Mouse (Mus musculus): ENCODE results near the gene Zdhhc23. TPM values are rescaled to one million over a fixed set of nuclear protein-coding genes. Genes with fewer than 3 reads are reported as not detected.
A peak's percentile ranks its signal among the peaks of the same experiment; 100 is the strongest.

Zdhhc23 gene
- polyA plus RNA-seq, 1 experiment from 2014 or later: 2.0 TPM

DNA sequence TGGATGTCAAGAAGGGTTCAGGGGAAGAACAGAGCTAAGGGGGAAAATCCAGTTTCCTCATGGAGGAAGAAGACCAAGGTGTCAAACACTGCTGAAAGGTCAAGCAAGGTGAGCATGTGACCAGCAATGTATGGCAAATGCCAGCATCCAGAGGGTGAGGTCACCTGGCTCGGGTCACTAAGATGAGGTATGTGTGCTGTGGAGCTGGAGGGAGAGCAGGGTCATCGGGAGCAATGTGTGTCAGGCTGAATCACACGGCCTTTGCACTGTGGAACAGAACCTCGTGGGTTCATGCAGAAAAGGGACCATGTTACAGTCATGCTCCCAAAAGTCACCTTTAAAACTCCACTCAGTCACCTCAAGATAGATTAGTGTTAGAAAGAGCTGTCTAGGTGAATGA is 38.1 kb upstream of the Zdhhc23 start:
- Histone ChIP-seq H3K4me1 (replicated peaks; ENCODE audit: control insufficient read depth, insufficient read depth, low read length) (no peaks in the 10 kb centered on the region), H3K27ac (ENCODE audit: low read depth, low read length) (no peak overlapping the region), H3K9me3 (ENCODE audit: control insufficient read depth) (no peaks in the 10 kb centered on the region), H3K9ac (ENCODE audit: low read depth, low read length) (no peak overlapping the region), H3K27me3 (replicated peaks; ENCODE audit: control insufficient read depth, insufficient read depth, low read length) (no peaks in the 10 kb centered on the region), H3K4me3 (ENCODE audit: low read depth, low read length) (no peak overlapping the region), H3K36me3 (ENCODE audit: control insufficient read depth, insufficient read depth) (no peaks in the 10 kb centered on the region), H3K4me2 (replicated peaks; ENCODE audit: low read depth) (no peak overlapping the region)
- no peak for TF ChIP-seq CTCF (IDR thresholded peaks at IDR 0.05; ENCODE audit: low read depth)
- peak; percentile 63 for ATAC-seq
- WGBS: 74% methylated on average over 4 of the region's 4 CpGs

- H3K9me3 ChIP-seq (ENCODE audit: control insufficient read depth): no peaks in the 10 kb centered on the region
- H3K4me2 ChIP-seq (replicated peaks; ENCODE audit: low read depth): peak overlapping the region; percentile 59
- ATAC-seq: peak; percentile 82
- peak overlapping the region; percentile 39 for H3K4me3 ChIP-seq (ENCODE audit: low read depth, low read length)
- TF ChIP-seq CTCF (IDR thresholded peaks at IDR 0.05; ENCODE audit: low read depth): no peak
- WGBS: 11% methylated on average over 11 of the region's 11 CpGs
- 0 out of 2 replicates have a peak, but pooled peaks cover 4% of the 10 kb centered on the region for H3K36me3 ChIP-seq (ENCODE audit: control insufficient read depth, insufficient read depth)
- H3K9ac ChIP-seq (ENCODE audit: low read depth, low read length): peak overlapping the region; percentile 55
- H3K4me1 ChIP-seq (replicated peaks; ENCODE audit: control insufficient read depth, insufficient read depth, low read length): no peaks in the 10 kb centered on the region
- no peak overlapping the region for H3K27ac ChIP-seq (ENCODE audit: low read depth, low read length)
- H3K27me3 ChIP-seq (replicated peaks; ENCODE audit: control insufficient read depth, insufficient read depth, low read length): no peaks in the 10 kb centered on the region
These were observed 36.6 kb upstream of the Zdhhc23 start for GRCm38 (mm10) chr16:44016164-44016563.

DNA sequence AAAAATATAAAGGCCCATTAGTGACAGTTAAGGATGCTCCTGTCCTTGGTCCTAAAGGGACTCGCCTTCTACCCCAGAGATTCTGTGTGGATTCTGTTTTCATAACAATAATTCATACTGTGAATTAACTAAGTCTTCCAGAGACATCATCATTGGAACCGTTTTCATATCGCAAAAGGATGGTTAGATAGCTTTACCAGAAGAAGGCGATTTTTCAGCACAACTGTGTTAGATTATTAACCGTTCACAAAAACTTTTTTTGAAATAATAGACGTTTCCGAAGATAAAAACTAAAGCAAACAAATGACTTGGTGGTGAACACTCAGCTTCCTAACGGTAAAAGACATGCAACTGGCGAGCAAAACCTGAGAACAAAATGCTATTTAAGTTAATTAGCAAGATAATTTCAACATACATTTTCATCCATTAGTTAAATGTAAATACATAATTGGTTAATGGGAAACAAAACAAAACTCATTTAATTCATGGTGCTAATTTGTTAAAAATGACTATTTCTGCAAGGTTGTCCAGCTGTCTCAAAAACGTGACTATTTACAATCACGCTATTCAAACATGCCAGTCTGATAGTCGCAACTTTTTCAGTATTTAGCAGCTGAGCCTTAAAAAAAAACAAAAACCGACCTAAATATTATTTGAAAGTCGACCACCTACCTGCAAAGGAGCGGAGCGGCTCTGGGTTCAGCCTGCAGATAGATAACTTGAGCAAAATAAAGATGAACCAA is 36.0 kb upstream of the Zdhhc23 start:
- H3K4me3 ChIP-seq (ENCODE audit: low read depth, low read length): peak overlapping the region; percentile 39
- no peak for ATAC-seq
- no peaks in the 10 kb centered on the region for H3K9me3 ChIP-seq (ENCODE audit: control insufficient read depth)
- no peaks in the 10 kb centered on the region for H3K4me1 ChIP-seq (replicated peaks; ENCODE audit: control insufficient read depth, insufficient read depth, low read length)
- H3K27ac ChIP-seq (ENCODE audit: low read depth, low read length): no peak overlapping the region
- H3K4me2 ChIP-seq (replicated peaks; ENCODE audit: low read depth): peak overlapping the region; percentile 59
- 0 out of 2 replicates have a peak, but pooled peaks cover 4% of the 10 kb centered on the region for H3K36me3 ChIP-seq (ENCODE audit: control insufficient read depth, insufficient read depth)
- H3K27me3 ChIP-seq (replicated peaks; ENCODE audit: control insufficient read depth, insufficient read depth, low read length): no peaks in the 10 kb centered on the region
- no peak for TF ChIP-seq CTCF (IDR thresholded peaks at IDR 0.05; ENCODE audit: low read depth)
- WGBS: 39% methylated on average over 16 of the region's 16 CpGs
- peak overlapping the region; percentile 55 for H3K9ac ChIP-seq (ENCODE audit: low read depth, low read length)

DNA sequence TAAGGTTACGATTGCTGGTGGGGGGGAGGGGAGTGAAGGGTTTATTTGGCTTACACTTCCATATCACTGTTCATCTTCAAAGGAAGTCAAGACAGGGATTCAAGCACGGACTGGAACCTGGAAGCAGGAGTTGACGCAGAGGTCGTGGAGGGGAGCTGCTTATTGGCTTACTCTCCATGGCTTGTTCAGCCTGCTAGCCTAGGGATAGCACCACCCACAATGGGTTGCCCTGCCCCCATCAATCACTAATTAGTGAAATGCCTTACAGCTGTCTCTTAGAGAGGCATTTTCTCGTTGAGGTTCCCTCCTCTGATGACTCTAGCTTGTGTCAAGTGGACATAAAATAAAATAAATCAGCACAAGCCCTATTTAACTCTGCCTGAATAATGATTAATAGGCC is 31.4 kb upstream of the Zdhhc23 start:
- Histone ChIP-seq H3K27me3 (replicated peaks; ENCODE audit: control insufficient read depth, insufficient read depth, low read length) (no peaks in the 10 kb centered on the region), H3K4me3 (ENCODE audit: low read depth, low read length) (no peak overlapping the region), H3K27ac (ENCODE audit: low read depth, low read length) (no peak overlapping the region), H3K9me3 (ENCODE audit: control insufficient read depth) (no peaks in the 10 kb centered on the region), H3K4me1 (replicated peaks; ENCODE audit: control insufficient read depth, insufficient read depth, low read length) (no peaks in the 10 kb centered on the region), H3K36me3 (ENCODE audit: control insufficient read depth, insufficient read depth) (peaks cover 22% of the 10 kb centered on the region; the same call in 1 of the 2 replicates), H3K4me2 (replicated peaks; ENCODE audit: low read depth) (no peak overlapping the region), H3K9ac (ENCODE audit: low read depth, low read length) (no peak overlapping the region)
- TF ChIP-seq CTCF (IDR thresholded peaks at IDR 0.05; ENCODE audit: low read depth): no peak
- no peak for ATAC-seq
- WGBS: 56% methylated on average over 5 of the region's 5 CpGs

GRCm38 (mm10) chr16:44002086-44002485 is 22.5 kb upstream of the Zdhhc23 start:
- H3K27ac ChIP-seq (ENCODE audit: low read depth, low read length): no peak overlapping the region
- TF ChIP-seq CTCF (IDR thresholded peaks at IDR 0.05; ENCODE audit: low read depth): peak; percentile 56
- WGBS: 65% methylated on average over 5 of the region's 5 CpGs

DNA sequence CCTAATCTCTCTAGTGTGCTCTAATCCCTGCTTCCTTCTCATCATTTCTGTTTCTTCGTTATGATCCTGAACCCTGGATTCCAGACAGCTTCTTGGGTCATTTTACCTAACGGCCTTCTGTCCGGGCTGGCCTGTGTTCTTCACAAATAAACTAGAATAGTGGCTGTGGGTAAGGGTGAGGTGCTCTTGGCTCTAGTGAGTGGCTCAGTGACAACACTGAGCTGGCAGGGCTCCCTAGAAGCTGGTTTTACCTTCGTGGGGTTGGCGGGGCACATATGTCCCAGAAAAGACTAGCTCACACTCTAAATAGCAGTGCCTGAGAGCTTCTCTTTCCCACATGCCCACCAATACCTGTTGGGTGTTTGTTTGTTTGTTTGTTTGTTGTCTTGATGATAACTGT is 19.9 kb upstream of the Zdhhc23 start:
- Histone ChIP-seq H3K4me3 (ENCODE audit: low read depth, low read length) (no peak overlapping the region), H3K9ac (ENCODE audit: low read depth, low read length) (no peak overlapping the region), H3K4me2 (replicated peaks; ENCODE audit: low read depth) (no peak overlapping the region), H3K36me3 (ENCODE audit: control insufficient read depth, insufficient read depth) (peaks cover 6% of the 10 kb centered on the region; the same call in 1 of the 2 replicates), H3K4me1 (replicated peaks; ENCODE audit: control insufficient read depth, insufficient read depth, low read length) (no peaks in the 10 kb centered on the region), H3K27ac (ENCODE audit: low read depth, low read length) (no peak overlapping the region), H3K27me3 (replicated peaks; ENCODE audit: control insufficient read depth, insufficient read depth, low read length) (no peaks in the 10 kb centered on the region), H3K9me3 (ENCODE audit: control insufficient read depth) (no peaks in the 10 kb centered on the region)
- no peak for TF ChIP-seq CTCF (IDR thresholded peaks at IDR 0.05; ENCODE audit: low read depth)
- WGBS: 89% methylated on average over 5 of the region's 5 CpGs
- no peak for ATAC-seq

More at GRCm38 (mm10) chr16:44002086-44002485, 22.5 kb upstream of the Zdhhc23 start:
- H3K27me3 ChIP-seq (replicated peaks; ENCODE audit: control insufficient read depth, insufficient read depth, low read length): no peaks in the 10 kb centered on the region
- H3K4me1 ChIP-seq (replicated peaks; ENCODE audit: control insufficient read depth, insufficient read depth, low read length): no peaks in the 10 kb centered on the region
- ATAC-seq: 0 out of 2 replicates have a peak, but pooled peaks have one; percentile 47
- peaks cover 16% of the 10 kb centered on the region for H3K36me3 ChIP-seq (ENCODE audit: control insufficient read depth, insufficient read depth)
- H3K4me3 ChIP-seq (ENCODE audit: low read depth, low read length): no peak overlapping the region
- no peak overlapping the region for H3K9ac ChIP-seq (ENCODE audit: low read depth, low read length)
- no peak overlapping the region for H3K4me2 ChIP-seq (replicated peaks; ENCODE audit: low read depth)
- H3K9me3 ChIP-seq (ENCODE audit: control insufficient read depth): no peaks in the 10 kb centered on the region

Measured in intestine, postnatal 0 days (tissue).